Mouse (Mus musculus) mouse embryonic stem cell (cell line): Measurements from ENCODE around the gene Rbm6.

Experiments used
- in situ Hi-C, 2 experiments: fragments of 300-500 bp; cut with MboI; formaldehyde crosslinking; loops; 1 replicate in 1 of 2; 3 replicates in 1 of 2; pipeline ENCODE4 v1.14.3; 2019 to 2020; ENCODE audit warnings: low sequenced_read_pairs in 2 of 2, low pct_unique_long_range_greater_than_20kb in 1 of 2, mixed read lengths in 1 of 2; ENCODE audit not compliant: unreplicated experiment in 1 of 2

Gene Rbm6

GRCm38 (mm10) chr9:107873137-107873536 lies at the start of gene Rbm6:
Gene Rbm6 (minus strand): TSS chr9:107873237.
- in situ Hi-C loops, result no loop called here

- in situ Hi-C loops, result no loop called here
These were observed 46.4 kb upstream of the Rbm6 start for GRCm38 (mm10) chr9:107919441-107919840.

DNA sequence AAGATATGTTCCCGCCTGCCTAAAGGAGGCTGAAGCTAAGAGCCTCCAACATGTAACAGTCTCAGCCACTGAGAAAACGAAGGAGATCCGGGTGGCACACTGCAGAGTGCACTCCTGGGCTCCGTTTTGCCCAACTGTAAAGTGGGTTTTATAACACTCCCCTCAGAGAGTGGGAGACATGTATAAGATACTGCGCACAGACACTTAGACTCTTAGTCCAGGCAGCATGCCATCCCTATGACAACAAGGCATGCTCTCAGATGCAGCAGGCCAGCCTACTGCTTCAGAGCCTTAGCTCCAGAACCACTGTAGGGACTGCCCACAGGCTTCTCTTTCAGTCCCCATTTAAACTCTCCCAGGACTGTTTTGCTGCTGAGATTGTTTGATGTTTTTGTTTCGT lies 45.8 kb upstream of the Rbm6 start:
- in situ Hi-C loops, result no loop called here

- in situ Hi-C loops, result no loop called here
These were observed 45.0 kb upstream of the Rbm6 start for GRCm38 (mm10) chr9:107917895-107918608.

GRCm38 (mm10) chr9:107914764-107915420 lies 41.9 kb upstream of the Rbm6 start:
- in situ Hi-C loops, result no loop called here

GRCm38 (mm10) chr9:107910025-107910769 lies 37.2 kb upstream of the Rbm6 start:
- in situ Hi-C loops, result no loop called here

DNA sequence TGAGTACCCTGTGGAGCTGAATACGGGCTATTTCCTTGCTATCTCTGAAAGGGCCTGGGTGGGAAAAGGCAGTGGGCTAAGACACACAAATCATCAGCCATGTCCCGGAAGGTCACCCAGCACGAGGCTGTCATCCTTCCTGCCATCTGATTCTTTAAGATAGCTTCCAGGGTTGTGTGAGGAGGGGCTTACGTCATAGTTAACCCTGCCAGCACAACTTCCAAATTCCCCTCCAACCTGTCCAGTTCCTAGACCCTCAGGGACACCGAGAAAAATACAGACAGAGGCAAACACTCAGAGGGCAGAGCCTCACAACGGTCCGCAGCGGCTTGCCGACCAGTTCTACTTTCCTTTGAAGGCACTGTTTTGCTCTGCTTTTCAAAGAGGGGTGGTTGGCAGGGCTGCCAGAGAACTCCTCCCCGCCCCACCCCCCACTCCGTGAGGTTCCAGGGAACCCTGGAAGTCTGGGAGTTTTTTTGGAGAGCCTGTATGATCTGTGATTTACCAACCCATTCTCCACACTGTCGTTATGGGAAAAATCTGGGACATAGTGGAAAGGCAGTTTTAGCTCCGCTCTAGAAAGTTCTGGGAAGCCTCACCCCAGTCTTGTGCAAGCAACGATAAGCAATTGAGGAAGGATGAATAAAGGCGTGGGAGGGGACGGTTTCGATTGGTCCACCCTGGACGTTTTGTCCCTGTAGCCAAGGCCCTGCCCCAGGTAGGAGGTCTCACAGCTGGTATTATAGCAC lies 35.5 kb upstream of the Rbm6 start:
- in situ Hi-C loops, result no loop called here

DNA sequence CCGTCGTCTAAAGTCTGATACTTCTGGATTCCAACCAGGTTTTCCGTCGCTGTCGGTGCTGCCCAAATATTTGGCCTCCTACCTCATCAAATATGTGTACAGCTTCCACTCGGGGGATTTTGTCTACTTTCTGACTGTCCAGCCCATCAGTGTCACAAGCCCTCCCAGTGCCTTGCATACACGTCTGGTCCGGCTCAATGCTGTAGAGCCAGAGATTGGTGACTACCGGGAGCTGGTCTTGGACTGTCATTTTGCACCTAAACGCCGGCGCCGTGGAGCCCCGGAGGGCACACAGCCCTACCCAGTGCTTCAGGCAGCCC lies 34.7 kb upstream of the Rbm6 start:
- in situ Hi-C loops, result no loop called here

DNA sequence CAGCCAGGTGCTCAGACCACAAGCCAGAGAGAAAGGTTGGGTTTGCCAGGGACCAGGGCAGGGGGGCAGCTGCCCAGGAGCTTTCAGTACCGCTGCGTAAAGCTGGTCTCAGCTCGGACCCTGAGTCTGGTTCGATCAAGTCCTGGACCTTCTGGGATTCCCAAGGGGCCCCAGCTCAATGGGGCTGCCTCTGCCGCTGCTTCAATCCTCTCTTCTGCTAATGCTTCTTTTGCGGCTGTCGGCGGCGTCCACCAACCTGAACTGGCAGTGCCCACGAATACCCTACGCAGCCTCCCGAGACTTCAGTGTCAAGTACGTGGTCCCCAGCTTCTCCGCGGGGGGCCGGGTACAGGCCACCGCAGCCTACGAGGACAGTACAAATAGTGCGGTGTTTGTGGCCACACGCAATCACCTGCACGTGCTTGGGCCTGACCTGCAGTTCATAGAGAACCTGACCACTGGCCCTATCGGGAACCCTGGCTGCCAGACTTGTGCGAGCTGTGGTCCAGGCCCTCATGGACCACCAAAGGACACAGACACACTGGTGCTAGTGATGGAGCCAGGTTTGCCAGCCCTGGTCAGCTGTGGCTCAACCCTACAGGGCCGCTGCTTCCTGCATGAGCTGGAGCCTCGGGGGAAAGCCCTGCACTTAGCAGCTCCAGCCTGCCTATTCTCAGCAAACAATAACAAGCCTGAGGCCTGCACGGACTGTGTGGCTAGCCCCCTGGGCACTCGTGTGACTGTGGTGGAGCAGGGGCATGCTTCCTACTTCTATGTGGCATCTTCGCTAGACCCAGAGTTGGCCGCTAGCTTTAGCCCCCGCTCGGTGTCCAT lies 34.1 kb upstream of the Rbm6 start:
- in situ Hi-C loops, result no loop called here

DNA sequence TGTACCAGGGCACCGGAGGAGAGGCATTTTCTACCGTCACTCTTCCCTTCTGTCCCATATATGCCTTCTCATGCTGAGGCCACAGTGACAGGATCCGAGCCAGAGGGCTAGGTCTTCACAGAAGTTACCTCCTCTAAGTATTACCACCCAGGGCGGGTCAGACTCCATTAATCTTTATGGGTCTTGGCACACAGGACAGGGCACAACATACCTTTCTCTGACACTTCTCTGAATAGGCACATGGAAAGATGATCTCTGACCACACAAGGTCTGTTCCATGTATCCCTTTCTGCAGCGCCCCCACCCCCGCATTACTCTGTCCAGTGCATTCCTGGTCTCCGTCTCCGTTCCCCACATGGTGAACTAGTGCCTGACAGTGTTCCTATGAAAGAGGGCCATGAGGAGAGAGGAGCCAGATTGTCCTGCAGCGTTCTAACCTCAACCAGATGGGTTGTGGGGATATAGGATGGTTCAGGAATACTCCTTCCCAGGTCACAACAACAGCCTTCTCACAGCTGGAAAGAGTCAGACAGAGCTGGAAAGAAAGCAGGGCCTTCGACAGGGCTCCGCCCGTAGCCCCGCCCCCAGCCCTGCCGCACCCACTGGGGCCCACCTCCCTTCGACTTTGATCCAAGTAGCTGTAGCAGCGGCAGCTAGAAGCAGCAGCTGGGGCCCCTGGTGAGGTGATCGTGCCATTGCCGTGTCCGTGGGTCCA lies 33.4 kb upstream of the Rbm6 start, which contains the start of gene Mst1r:
Mst1r (plus strand) TSS at position 622 of the 715 bp plus-strand sequence.
- in situ Hi-C loops, result no loop called here

GRCm38 (mm10) chr9:107904726-107905125 lies 31.7 kb upstream of the Rbm6 start:
- in situ Hi-C loops, result loop anchor here (5.0 kb wide), 1 partner anchor 163 kb away; no protein-coding TSS in a partner anchor

DNA sequence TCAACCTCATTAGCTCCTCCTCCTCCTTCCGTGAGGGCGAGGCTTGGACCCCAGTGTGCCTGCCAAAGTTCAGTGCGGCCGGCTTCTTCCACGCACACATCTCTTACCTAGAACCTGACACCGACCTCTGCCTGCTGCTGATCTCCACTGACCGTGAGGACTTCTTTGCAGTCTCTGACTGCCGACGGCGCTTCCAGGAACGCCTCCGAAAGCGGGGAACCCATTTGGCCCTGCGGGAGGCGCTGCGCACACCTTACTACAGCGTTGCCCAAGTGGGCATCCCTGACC lies 28.5 kb upstream of the Rbm6 start:
- in situ Hi-C loops, result loop anchor here (5.0 kb wide), 1 partner anchor 166 kb away; no protein-coding TSS in a partner anchor

DNA sequence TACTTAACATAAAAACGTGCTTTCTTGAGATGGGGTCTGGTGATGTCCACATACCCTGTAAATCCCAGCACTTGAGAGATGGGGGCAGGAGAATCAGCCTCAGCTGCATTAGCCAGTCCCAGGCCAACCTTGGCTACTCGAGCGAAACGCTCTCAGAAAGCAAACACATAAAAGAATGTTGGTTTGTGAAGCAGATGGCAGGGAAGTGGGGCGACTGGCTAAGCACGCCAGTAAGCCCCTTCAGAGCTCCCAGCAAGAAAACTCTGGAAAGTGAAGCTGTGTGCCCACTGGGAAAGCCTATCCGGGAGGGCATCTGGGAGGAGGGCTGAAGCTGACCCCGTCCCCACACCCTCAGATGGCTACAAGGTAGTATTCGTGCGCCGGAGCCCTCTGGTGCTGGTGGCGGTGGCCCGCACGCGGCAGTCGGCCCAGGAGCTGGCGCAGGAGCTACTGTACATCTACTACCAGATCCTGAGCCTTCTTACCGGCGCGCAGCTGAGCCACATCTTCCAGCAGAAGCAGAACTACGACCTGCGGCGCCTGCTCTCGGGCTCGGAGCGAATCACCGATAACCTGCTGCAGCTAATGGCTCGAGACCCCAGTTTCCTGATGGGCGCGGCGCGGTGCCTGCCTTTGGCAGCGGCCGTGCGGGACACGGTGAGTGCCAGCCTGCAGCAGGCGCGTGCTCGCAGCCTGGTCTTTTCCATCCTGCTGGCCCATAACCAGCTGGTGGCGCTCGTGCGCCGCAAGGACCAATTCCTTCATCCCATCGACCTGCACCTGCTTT lies 28.0 kb upstream of the Rbm6 start:
- in situ Hi-C loops, result loop anchor here (5.0 kb wide), 1 partner anchor 166 kb away; no protein-coding TSS in a partner anchor

GRCm38 (mm10) chr9:107899855-107900254 lies 26.8 kb upstream of the Rbm6 start:
- in situ Hi-C loops, result loop anchor here (5.0 kb wide), 1 partner anchor 167 kb away; no protein-coding TSS in a partner anchor

GRCm38 (mm10) chr9:107898563-107898962 lies 25.5 kb upstream of the Rbm6 start:
- in situ Hi-C loops, result no loop called here

DNA sequence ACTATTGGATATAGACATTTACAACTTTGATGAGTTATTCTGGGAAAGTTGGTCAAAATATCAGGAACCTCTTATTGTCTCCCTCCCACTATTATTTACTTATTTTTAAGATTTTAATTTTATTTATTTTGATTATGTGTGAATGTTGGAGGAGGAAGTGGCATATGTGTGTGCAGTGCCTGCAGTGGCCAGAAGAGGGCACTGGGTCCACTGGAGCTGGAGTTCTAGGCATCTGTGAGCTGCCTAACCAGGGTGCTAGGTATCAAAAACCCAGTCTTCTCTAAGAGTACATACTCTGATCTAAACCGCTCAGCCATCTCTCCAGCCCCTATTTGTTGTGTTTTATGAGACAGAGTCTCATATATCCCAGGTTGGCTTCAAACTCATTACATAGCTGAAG lies 18.0 kb upstream of the Rbm6 start:
- in situ Hi-C loops, result no loop called here

GRCm38 (mm10) chr9:107890260-107890659 lies 17.2 kb upstream of the Rbm6 start:
- in situ Hi-C loops, result no loop called here
